Mouse (Mus musculus) kidney, adult 2 months (tissue): ENCODE data around the gene Pds5a. TPM values are rescaled to one million over a fixed set of nuclear protein-coding genes. Genes with fewer than 3 reads are reported as not detected.
A peak's percentile ranks its signal among the peaks of the same experiment; 100 is the strongest.

Source experiments
- DNase-seq: peaks from one replicate; pipeline ENCODE4 v3.0.0; 2021
- H3K27ac ChIP-seq: fragments of 200-500 bp; 2 replicates; pipeline ENCODE4 v1.5.1; 2012; ENCODE audit warnings: low read depth, low read length, control low read depth, inconsistent platforms; ENCODE audit not compliant: insufficient read depth
- H3K27me3 ChIP-seq: fragments of 200-500 bp; replicated peaks from 2 replicates; pipeline ENCODE4 v1.6.1; 2012; ENCODE audit warnings: mild to moderate bottlenecking, moderate library complexity, low read length, inconsistent platforms; ENCODE audit not compliant: control insufficient read depth, insufficient read depth
- H3K36me3 ChIP-seq: fragments of 200-500 bp; 2 replicates; pipeline ENCODE4 v1.6.1; 2012; ENCODE audit warnings: mild to moderate bottlenecking, moderate library complexity, low read length, inconsistent platforms; ENCODE audit not compliant: control insufficient read depth, insufficient read depth
- H3K4me1 ChIP-seq: fragments of 200-500 bp; 2 replicates; pipeline ENCODE4 v1.6.1; 2011; ENCODE audit warnings: low read length; ENCODE audit not compliant: control insufficient read depth, insufficient read depth
- H3K4me3 ChIP-seq: fragments of 200-500 bp; 2 replicates; pipeline ENCODE4 v1.5.1; 2011; ENCODE audit warnings: mild to moderate bottlenecking, low read depth, low read length, control low read depth; ENCODE audit not compliant: insufficient read depth
- CTCF ChIP-seq: fragments of 200-500 bp; conservative IDR thresholded peaks from 2 replicates; pipeline ENCODE4 v1.5.1; 2011; ENCODE audit warnings: low read depth, mild to moderate bottlenecking, control low read depth, low read length, moderate library complexity, mixed read lengths; ENCODE audit not compliant: insufficient read depth, insufficient read length
- POLR2A ChIP-seq: fragments of 200-500 bp; IDR thresholded peaks from one replicate; pipeline ENCODE4 v1.6.1; 2011; ENCODE audit warnings: low read depth, low read length, control low read depth
- WGBS: fragments of 180-500 bp; shearing (Covaris S2); methylation state at CpG from one replicate; pipeline ENCODE4 v1.1.7; 2018; 5-methylcytosine and 5-hydroxymethylcytosine counted together
- polyA plus RNA-seq: library from polyadenylated mRNA; depleted of rRNA; stranded (reverse); fragments of >200 nt; gene quantifications from 2 replicates; pipeline ENCODE4 v1.2.3, GENCODE M21; 2012

The Pds5a gene
- polyA plus RNA-seq, 1 experiment = 17.3 TPM

GRCm38 (mm10) chr5:65706171-65706570 is 8.1 kb upstream of the Pds5a start:
- H3K4me1 ChIP-seq = no peaks in the 10 kb centered on the region
- no peaks in the 10 kb centered on the region for H3K36me3 ChIP-seq
- no peaks in the 10 kb centered on the region for H3K27me3 ChIP-seq
- no peak for TF ChIP-seq POLR2A
- 0 out of 2 replicates have a peak, but pooled peaks have one; percentile 19 for TF ChIP-seq CTCF
- no peak overlapping the region for H3K27ac ChIP-seq
- 81% methylated on average over 4 of the region's 4 CpGs for WGBS
- no peak for DNase-seq
- H3K4me3 ChIP-seq = no peak overlapping the region

- Histone ChIP-seq H3K27ac (no peak overlapping the region), H3K4me1 (no peaks in the 10 kb centered on the region), H3K4me3 (no peak overlapping the region), H3K36me3 (no peaks in the 10 kb centered on the region), H3K27me3 (no peaks in the 10 kb centered on the region)
- WGBS = 75% methylated on average over 12 of the region's 12 CpGs
- DNase-seq = no peak
- TF ChIP-seq CTCF (no peak), POLR2A (no peak)
Measured at GRCm38 (mm10) chr5:65704765-65705678, 6.9 kb upstream of the Pds5a start.

- TF ChIP-seq CTCF (no peak), POLR2A (no peak)
- Histone ChIP-seq H3K36me3 (no peaks in the 10 kb centered on the region), H3K4me3 (no peak overlapping the region), H3K27ac (no peak overlapping the region), H3K27me3 (no peaks in the 10 kb centered on the region), H3K4me1 (no peaks in the 10 kb centered on the region)
- no peak for DNase-seq
- 73% methylated on average over 9 of the region's 9 CpGs for WGBS
Measured at GRCm38 (mm10) chr5:65703261-65703660, 5.2 kb upstream of the Pds5a start.

- Histone ChIP-seq H3K27me3 (no peaks in the 10 kb centered on the region), H3K36me3 (no peaks in the 10 kb centered on the region), H3K4me1 (peaks cover 6% of the 10 kb centered on the region; the same call in 1 of the 2 replicates), H3K4me3 (no peak overlapping the region), H3K27ac (no peak overlapping the region)
- TF ChIP-seq POLR2A = no peak
- TF ChIP-seq CTCF = no peak
- WGBS = 90% methylated on average over 5 of the region's 5 CpGs
- no peak for DNase-seq
Measured at GRCm38 (mm10) chr5:65700102-65700501, 2.0 kb upstream of the Pds5a start.

- no peak for TF ChIP-seq CTCF
- TF ChIP-seq POLR2A = no peak
- Histone ChIP-seq H3K4me1 (peaks cover 6% of the 10 kb centered on the region; the same call in 1 of the 2 replicates), H3K36me3 (no peaks in the 10 kb centered on the region), H3K27ac (peak overlapping the region; percentile 94), H3K4me3 (0 out of 2 replicates have a peak overlapping the region, but pooled peaks have one; percentile 26), H3K27me3 (no peaks in the 10 kb centered on the region)
- no peak for DNase-seq
- WGBS = 67% methylated on average over 10 of the region's 10 CpGs
Measured at GRCm38 (mm10) chr5:65699146-65699545, 1.1 kb upstream of the Pds5a start.

GRCm38 (mm10) chr5:65698759-65699136 is 675 bp upstream of the Pds5a start:
- peak overlapping the region; percentile 94 for H3K27ac ChIP-seq
- peaks cover 6% of the 10 kb centered on the region; the same call in 1 of the 2 replicates for H3K4me1 ChIP-seq
- H3K36me3 ChIP-seq = no peaks in the 10 kb centered on the region
- WGBS = 15% methylated on average over 6 of the region's 6 CpGs
- TF ChIP-seq POLR2A = no peak
- no peak for TF ChIP-seq CTCF
- peak overlapping the region; percentile 86 for H3K4me3 ChIP-seq
- DNase-seq = no peak
- no peaks in the 10 kb centered on the region for H3K27me3 ChIP-seq

GRCm38 (mm10) chr5:65697486-65697835 is 612 bp downstream of the Pds5a start:
- DNase-seq = no peak
- Histone ChIP-seq H3K27me3 (no peaks in the 10 kb centered on the region), H3K4me1 (peaks cover 6% of the 10 kb centered on the region; the same call in 1 of the 2 replicates), H3K36me3 (no peaks in the 10 kb centered on the region), H3K4me3 (peak overlapping the region; percentile 86), H3K27ac (0 out of 2 replicates have a peak overlapping the region, but pooled peaks have one; percentile 27)
- under 1% methylated on average over 49 of the region's 49 CpGs for WGBS
- TF ChIP-seq CTCF (no peak), POLR2A (no peak)
